Mouse (Mus musculus): ENCODE measurements at regions not wholly inside any gene's neighbourhood (a gene's known extent, or its start where the extent isn't known, plus 50 kb on each side); places are given as distances from the start of the nearest gene placed in this dataset.

- DNase-seq (ENCODE audit: low spot score in 2 of 2) = peak in 1 of 2 experiments; percentile 24
Measured at GRCm38 (mm10) chr4:54027565-54028237, 201.9 kb downstream of the Tmem38b start.

DNA sequence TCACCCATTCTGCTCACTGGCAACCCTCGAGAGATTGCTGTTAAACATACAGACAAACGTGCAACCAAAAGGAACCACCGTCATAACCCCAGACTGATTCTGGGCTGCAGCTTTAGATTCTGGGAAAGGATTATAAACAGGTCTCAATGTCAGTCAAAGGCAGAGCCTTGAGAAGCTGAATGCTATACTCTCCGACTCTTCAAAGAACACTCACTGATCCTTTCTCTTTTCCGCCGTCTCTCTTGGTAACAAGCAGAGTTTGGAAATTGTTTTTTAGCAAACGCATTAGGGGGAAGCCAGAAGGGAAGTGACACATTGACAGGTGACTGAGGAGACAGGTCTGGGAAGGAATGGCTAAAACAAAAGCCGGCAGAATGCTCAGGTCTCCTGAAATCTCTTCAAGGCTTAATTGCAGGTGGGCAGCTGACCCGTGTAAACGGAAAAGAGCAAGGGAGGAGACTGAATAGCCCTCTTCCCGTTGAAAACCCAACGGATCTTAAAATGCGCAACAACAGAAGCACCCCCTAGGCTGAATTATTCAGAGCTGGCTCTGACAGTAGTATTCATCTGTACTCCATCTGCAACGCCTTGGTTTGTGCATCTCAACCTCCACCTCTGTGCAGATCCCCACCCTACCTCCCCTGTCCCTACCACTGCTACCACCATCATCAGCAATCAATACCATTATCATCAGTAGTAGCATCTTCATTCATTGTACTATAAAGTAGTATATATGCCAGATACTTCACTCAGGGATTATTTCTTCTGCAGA, 219.6 kb downstream of the Tmem38b start:
- DNase-seq (ENCODE audit: low spot score in 2 of 2) = no peak

GRCm38 (mm10) chr4:54064331-54064730, 238.5 kb downstream of the Tmem38b start:
- DNase-seq (ENCODE audit: low spot score in 2 of 2) = peak; percentile 28 to 52

DNA sequence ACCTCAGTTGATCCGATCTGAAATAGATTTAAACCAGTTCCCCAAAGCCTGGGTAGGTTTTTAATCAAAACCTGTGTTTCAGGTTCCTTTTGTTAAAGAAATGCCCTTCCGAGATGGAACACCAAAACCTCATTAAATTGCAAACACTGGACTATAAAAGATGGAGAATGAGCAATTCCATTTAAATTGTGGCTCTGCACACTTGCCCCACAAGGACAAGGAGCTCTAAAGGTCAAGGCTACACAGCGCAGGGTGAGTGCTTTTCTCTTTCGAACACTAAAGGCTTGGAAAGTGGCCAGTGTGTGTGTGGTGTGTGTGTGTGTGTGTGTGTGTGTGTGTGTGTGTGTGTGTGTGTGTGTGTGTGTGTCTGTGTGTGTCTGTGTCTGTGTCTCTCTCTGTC, 246.1 kb downstream of the Tmem38b start:
- DNase-seq (ENCODE audit: low spot score in 2 of 2) = no peak

- DNase-seq (ENCODE audit: low spot score in 2 of 2) = peak in 1 of 2 experiments; percentile 2
Measured at GRCm38 (mm10) chr4:54072482-54072881, 246.6 kb downstream of the Tmem38b start.

DNA sequence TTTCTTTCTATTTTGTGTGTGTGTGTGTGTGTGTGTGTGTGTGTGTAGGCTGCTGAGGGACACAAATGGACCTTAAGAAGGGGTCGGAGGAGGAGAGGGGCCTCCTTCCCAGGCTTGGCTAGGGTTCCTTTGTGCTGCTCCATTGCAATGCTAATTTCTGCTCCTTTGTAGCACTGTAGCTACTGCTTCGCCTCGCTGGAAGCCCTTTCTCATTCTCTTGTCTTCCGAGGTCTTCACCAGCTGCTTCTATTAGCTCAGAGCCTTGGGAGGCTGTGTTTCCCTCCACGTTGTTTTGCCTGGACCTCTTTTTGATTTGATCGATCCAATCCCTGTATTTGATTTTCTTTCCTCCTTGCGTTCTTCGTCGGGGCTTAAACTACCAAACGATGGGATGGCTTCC, 247.1 kb downstream of the Tmem38b start:
- DNase-seq (ENCODE audit: low spot score in 2 of 2) = peak in 1 of 2 experiments; percentile 14

DNA sequence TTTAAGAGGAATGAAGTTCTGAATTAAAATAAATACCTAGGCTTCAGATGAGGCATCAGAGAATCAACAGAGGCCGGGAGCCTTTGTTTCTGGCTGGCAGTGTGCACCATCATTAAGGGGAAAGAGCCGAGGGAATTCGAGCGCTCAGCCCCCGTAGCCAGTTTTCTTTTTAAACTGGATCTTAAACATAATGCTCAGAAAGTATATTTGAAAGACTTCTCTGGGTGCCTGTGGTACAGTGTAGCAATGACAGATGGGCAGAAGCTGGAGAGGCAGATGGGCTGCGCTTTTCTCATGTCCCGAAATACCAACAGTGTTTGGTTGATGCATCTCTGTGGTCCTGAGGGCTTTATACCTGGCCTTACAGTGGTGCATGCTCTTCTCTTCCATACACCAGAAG, 247.6 kb downstream of the Tmem38b start:
- DNase-seq (ENCODE audit: low spot score in 2 of 2) = peak in 1 of 2 experiments; percentile 73

DNA sequence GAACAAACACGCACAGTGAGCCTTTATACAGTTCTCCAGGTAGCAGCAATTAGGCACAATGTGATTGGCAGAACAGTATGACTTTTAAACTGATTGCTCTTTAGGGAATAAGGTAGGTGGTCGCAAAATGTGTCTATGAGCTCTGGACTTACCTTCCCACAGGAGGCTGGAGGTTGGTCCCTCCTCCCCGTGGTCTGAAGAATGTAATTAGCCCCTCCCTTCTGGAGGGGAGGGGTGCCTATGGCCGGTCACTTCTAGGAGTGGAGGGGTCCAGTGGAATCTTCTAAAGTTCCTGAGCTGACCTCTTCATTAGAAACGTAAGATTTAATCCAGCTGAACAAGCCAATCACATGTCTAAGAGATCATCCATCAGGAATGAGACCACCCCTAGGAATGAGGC, 248.4 kb downstream of the Tmem38b start:
- no peak for DNase-seq (ENCODE audit: low spot score in 2 of 2)

DNA sequence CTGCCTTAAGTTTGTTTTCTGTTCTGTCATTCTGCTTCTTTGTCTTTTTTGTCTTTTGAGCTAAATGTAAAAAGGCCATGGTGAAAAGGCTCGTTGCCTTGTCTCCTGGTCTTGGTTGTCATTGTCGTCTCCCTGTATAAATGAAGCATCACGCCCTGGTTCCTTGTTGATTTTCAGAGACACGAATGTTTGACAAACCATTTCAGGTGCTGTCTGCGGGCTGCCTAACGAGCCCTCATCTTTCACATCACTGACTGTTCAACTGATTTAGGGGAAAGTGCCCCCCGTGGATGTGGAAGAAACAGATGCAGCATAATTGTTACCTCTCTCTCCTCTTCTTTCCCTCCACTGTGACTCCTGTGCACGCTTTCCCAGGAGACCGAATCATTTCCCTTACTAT, 254.7 kb downstream of the Tmem38b start:
- DNase-seq (ENCODE audit: low spot score in 2 of 2) = no peak

GRCm38 (mm10) chr4:54081411-54081810, 255.6 kb downstream of the Tmem38b start:
- DNase-seq (ENCODE audit: low spot score in 2 of 2) = no peak

DNA sequence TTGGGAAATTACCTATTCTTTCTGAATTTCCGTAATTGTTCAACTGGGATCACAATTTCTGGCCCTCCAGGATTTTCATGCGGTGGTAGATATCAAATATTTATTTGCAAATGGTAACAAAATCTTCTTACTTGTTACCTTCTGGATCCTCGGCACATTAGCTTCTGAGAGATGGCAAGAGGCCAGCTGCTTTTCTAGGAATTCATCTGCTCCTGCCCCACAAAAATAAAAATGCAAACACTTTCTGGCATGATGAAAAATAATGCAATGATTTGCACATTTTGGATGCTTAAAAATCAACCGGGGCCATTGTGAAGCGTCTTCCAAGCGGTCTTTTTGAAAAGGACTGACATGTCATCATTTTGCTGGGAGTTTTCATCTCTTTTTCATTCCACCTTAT, 258.9 kb downstream of the Tmem38b start:
- DNase-seq (ENCODE audit: low spot score in 2 of 2) = peak in 1 of 2 experiments; percentile 5

DNA sequence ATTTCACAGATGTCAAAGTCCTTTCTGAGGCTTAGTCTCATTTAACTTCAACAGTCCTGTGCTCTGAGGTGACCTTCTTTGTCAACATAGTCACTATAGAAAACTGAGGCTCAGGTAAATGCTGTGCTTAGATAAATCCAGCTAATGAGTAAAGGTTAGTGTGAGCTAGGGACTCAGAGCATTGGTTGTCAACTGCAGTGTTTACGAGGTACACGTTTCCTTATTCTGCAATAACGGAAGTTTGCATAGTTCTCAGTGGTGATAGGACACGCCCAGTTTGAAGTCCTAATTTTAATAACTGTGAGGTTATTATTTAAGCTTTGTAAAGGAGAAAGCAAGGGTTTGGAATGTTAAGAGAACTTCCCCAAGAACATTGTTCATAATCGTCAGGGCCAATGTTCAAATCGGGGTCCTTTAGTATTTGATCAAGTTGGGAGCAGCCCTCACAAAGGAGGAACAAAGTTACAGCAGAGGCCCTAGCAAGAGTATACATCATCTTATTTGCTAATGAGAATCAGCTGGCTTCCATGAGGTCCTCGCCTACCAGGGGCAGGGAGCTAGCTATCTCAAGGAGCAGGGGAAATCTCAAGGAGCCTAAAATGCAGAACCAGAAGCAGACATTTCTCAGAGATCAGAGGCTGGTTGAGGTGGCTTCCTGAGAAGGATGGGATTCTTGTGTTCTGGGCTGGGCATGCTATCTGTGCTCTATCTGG, 268.6 kb downstream of the Tmem38b start:
- no peak for DNase-seq (ENCODE audit: low spot score in 2 of 2)

DNA sequence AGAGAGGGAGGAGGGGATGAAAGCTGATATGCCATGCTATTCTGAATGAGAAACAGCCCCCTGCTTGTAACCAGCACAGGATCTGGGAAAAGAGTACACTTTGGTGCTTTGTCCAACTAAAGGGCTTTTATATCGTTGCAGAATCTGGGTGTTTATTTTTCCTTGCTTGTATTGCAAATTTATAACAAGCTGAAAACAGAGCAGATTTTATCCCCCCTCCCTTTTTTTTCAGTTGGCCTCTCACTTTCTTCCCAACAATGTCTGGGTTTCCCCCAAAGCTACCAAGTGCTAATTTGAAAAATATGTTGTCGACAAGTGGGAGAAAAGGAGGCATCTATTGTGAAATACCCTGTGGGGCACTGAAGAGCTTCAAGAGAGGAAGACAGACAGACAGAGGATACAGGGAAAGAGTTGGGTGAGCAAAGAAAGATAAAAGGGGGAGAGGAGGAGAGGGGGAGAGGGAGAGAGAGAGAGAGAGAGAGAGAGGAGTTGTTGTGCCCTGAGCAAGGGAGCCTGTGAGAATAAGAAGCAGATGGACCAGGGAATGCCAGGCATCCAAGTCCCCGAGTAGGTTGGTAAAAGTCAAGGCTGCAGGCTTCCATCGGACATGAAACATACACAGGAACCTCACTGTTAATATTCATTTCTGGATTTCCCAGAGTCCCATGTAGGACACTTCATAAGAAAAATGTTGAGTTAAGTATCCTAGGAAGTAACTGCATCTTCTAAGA, 269.5 kb downstream of the Tmem38b start:
- no peak for DNase-seq (ENCODE audit: low spot score in 2 of 2)

GRCm38 (mm10) chr4:54097543-54097942, 271.7 kb downstream of the Tmem38b start:
- DNase-seq (ENCODE audit: low spot score in 2 of 2) = no peak

GRCm38 (mm10) chr4:54100282-54100681, 274.4 kb downstream of the Tmem38b start:
- DNase-seq (ENCODE audit: low spot score in 2 of 2) = no peak

GRCm38 (mm10) chr4:54106976-54107375, 281.1 kb downstream of the Tmem38b start:
- DNase-seq (ENCODE audit: low spot score in 2 of 2) = no peak

- no peak for DNase-seq (ENCODE audit: low spot score in 2 of 2)
Measured at GRCm38 (mm10) chr4:54116310-54116709, 290.5 kb downstream of the Tmem38b start.

DNA sequence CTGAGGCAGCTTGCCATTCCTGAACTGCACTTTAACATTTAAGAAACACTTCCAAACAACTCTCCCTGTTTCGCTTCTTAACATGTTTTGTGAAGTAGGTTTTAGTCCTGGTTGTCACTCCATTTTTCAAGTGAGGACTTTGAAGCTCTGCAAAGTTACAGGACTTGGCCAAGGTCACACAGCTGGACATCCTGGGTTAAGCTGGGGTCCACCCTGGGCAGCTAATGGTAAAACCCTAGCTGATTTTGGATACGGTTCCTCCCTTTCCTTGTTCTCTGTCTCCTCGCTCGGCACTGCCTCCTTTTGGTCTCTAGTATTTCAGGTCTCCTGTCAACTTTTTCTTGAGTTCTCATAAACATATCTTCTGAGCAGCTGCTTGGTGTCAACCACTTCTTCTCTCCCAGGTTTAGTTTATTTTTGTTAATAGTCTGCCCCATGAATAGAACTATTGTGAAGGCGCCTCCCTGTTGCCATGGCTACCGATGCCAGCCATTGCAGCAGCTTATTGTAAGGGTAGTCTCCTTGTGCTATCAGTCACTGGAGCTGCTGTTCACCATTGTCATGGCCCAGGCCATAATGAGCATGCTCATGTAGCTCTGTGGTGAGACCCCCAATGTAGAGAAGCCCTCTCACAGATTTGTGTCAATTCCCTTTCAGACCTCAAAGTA, 292.5 kb downstream of the Tmem38b start:
- peak; percentile 6 to 29 for DNase-seq (ENCODE audit: low spot score in 2 of 2)

DNA sequence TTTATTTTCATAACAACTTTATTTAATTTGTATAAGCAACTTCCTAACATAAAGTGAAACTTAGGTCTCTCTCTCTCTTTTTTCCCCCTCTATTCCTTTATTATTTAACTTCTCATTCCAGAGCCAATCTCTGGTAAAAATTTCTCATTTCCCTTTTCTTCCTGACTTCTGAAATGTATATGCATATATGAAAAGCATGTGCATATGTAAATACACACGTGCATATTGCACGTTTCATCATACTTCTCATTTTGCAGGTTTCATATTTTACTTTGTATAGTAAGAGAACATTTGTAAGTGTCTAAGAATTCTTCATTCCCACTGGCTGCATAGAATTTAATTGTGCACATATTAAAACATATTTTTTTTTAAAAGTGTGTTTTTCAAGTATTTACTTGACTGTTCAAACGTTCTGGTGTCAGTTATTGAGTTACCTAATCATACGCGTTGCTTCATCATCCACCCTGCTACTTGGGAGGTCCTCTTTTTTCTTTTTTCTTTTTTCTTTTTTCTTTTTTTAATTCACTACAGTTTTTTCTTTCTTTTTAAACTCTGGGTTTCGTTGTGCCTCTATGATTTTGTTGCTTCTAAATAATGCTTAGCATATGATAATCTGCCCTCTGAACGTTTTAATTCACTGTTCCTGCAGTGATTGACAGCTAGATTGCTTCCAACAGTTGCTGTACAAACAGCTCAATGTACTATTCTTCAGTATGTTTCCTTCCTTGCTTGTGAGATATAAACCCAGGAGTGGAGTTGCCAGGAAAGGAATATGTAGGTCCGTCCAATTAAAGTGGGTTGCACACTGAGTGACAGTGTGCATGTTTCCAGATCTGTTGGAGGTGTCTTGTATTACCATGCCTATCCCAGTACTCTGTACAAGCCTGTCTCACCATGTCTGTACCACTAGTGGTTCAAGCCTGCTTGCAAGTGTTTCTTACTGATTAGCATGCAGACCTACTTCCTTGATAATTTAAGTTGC, 303.2 kb downstream of the Tmem38b start:
- no peak for DNase-seq (ENCODE audit: low spot score in 2 of 2)

DNA sequence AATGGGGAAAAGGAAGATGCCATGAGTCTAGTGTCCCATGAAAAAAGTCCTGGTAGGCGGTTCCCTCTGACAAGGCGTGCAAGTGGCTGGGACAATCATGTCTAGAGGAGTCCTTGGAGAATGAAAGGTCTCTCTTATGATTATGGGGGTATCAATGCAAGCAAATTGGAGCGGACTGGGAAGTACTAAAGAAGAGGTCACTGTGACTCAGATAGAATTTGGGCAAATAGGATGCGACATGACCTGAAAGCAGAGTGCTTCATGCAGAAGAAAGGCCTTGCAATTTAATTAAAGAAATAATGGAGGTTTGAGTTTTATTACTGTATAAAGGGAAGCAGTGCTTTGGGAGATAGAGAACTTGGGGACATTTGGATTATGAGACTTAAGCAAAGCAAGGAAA, 330.3 kb downstream of the Tmem38b start:
- DNase-seq (ENCODE audit: low spot score in 2 of 2) = no peak
